Mouse (Mus musculus): ENCODE measurements around the gene Cyp2w1. TPM values are rescaled to one million over a fixed set of nuclear protein-coding genes. Genes with fewer than 3 reads are reported as not detected.
A peak's percentile ranks its signal among the peaks of the same experiment; 100 is the strongest.

Cyp2w1 gene
- polyA plus RNA-seq, 1 experiment from 2014 or later: not detected

GRCm38 (mm10) chr5:139381586-139382513 lies 29.4 kb downstream of the Cyp2w1 start:
- H3K4me3 ChIP-seq (ENCODE audit: low read depth, low read length): peak overlapping the region; percentile 75
- peak; percentile 53 for DNase-seq (ENCODE audit: low spot score)
- H3K9me3 ChIP-seq (ENCODE audit: control insufficient read depth, low read length): no peaks in the 10 kb centered on the region
- H3K9ac ChIP-seq (ENCODE audit: low read depth, low read length): peak overlapping the region; percentile 80
- H3K4me1 ChIP-seq (replicated peaks; ENCODE audit: control insufficient read depth, insufficient read depth, low read length): peaks cover 86% of the 10 kb centered on the region
- H3K27me3 ChIP-seq (replicated peaks; ENCODE audit: control insufficient read depth, insufficient read depth, low read length): no peaks in the 10 kb centered on the region
- peak overlapping the region; percentile 76 for H3K4me2 ChIP-seq
- peak overlapping the region; percentile 99 for H3K27ac ChIP-seq (ENCODE audit: low read depth, low read length)
- peak; percentile 60 for ATAC-seq (replicated peaks; ENCODE audit: low FRiP score)
- 35% methylated on average over 18 of the region's 18 CpGs for WGBS
- no peaks in the 10 kb centered on the region; the same call in 1 of the 2 replicates for H3K36me3 ChIP-seq (ENCODE audit: control insufficient read depth, insufficient read depth, low read length)

DNA sequence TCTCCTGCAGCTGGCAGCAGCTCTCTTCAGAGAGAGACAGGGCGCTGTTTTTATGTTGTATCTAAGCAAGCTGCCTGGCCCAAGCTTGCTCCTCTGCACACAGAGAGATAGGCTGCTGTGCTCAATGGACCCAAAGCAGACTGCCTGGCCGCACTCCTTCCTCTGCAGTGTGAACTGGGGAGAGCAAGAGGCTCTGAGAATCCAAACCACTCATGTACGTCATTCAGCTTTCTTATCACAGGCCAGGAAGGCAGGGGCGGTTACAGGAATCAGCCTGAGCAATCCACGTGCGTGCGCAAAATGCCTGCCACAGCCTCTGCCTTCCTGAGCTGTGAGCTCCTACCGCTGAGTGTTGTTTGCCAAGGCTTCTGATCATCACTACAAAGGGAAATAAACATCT lies 30.3 kb downstream of the Cyp2w1 start:
- no peaks in the 10 kb centered on the region for H3K9me3 ChIP-seq (ENCODE audit: control insufficient read depth, low read length)
- peak; percentile 75 for ATAC-seq (replicated peaks; ENCODE audit: low FRiP score)
- DNase-seq (ENCODE audit: low spot score): peak; percentile 70
- H3K36me3 ChIP-seq (ENCODE audit: control insufficient read depth, insufficient read depth, low read length): no peaks in the 10 kb centered on the region; the same call in 1 of the 2 replicates
- peak overlapping the region; percentile 76 for H3K4me2 ChIP-seq
- H3K27ac ChIP-seq (ENCODE audit: low read depth, low read length): peak overlapping the region; percentile 99
- peak overlapping the region; percentile 68 for H3K9ac ChIP-seq (ENCODE audit: low read depth, low read length)
- peaks cover 86% of the 10 kb centered on the region for H3K4me1 ChIP-seq (replicated peaks; ENCODE audit: control insufficient read depth, insufficient read depth, low read length)
- 10% methylated on average over 8 of the region's 8 CpGs for WGBS
- no peaks in the 10 kb centered on the region for H3K27me3 ChIP-seq (replicated peaks; ENCODE audit: control insufficient read depth, insufficient read depth, low read length)
- H3K4me3 ChIP-seq (ENCODE audit: low read depth, low read length): peak overlapping the region; percentile 75

GRCm38 (mm10) chr5:139383234-139383633 lies 30.8 kb downstream of the Cyp2w1 start:
- H3K4me2 ChIP-seq: peak overlapping the region; percentile 76
- H3K4me3 ChIP-seq (ENCODE audit: low read depth, low read length): peak overlapping the region; percentile 75
- ATAC-seq (replicated peaks; ENCODE audit: low FRiP score): no peak
- H3K4me1 ChIP-seq (replicated peaks; ENCODE audit: control insufficient read depth, insufficient read depth, low read length): peaks cover 86% of the 10 kb centered on the region
- H3K36me3 ChIP-seq (ENCODE audit: control insufficient read depth, insufficient read depth, low read length): peaks cover under 1% of the 10 kb centered on the region; the same call in 1 of the 2 replicates
- WGBS: 59% methylated on average over 9 of the region's 9 CpGs
- H3K27ac ChIP-seq (ENCODE audit: low read depth, low read length): peak overlapping the region; percentile 99
- H3K27me3 ChIP-seq (replicated peaks; ENCODE audit: control insufficient read depth, insufficient read depth, low read length): no peaks in the 10 kb centered on the region
- H3K9me3 ChIP-seq (ENCODE audit: control insufficient read depth, low read length): no peaks in the 10 kb centered on the region
- H3K9ac ChIP-seq (ENCODE audit: low read depth, low read length): peak overlapping the region; percentile 68
- DNase-seq (ENCODE audit: low spot score): no peak

DNA sequence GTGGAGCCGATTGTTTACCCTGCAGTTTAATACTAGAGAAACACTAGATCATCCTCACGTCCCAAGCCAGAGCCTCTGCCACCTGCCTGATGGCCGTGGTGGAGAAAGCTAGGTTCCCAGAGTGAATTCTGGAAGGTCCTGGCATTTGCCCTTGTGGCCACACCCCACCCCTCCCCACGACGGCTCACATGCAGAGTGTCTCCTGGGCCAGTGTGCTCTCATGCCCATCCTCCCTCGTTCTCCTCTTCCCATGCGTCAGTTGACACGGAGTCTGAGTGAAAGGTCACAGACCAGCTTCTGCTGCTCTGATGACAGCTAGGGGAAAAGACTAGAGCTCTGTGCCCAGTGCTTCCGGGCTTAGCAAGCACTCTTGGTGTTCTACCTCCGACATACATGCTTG lies 32.1 kb downstream of the Cyp2w1 start:
- Histone ChIP-seq H3K4me3 (ENCODE audit: low read depth, low read length) (no peak overlapping the region), H3K4me2 (peak overlapping the region; percentile 76), H3K36me3 (ENCODE audit: control insufficient read depth, insufficient read depth, low read length) (peaks cover 2% of the 10 kb centered on the region; the same call in 1 of the 2 replicates), H3K4me1 (replicated peaks; ENCODE audit: control insufficient read depth, insufficient read depth, low read length) (peaks cover 86% of the 10 kb centered on the region), H3K27me3 (replicated peaks; ENCODE audit: control insufficient read depth, insufficient read depth, low read length) (no peaks in the 10 kb centered on the region), H3K27ac (ENCODE audit: low read depth, low read length) (peak overlapping the region; percentile 64), H3K9me3 (ENCODE audit: control insufficient read depth, low read length) (no peaks in the 10 kb centered on the region), H3K9ac (ENCODE audit: low read depth, low read length) (peak overlapping the region; percentile 43)
- ATAC-seq (replicated peaks; ENCODE audit: low FRiP score) (no peak), DNase-seq (ENCODE audit: low spot score) (no peak)
- 54% methylated on average over 10 of the region's 10 CpGs for WGBS

- Histone ChIP-seq H3K9me3 (ENCODE audit: control insufficient read depth, low read length) (no peaks in the 10 kb centered on the region), H3K4me1 (replicated peaks; ENCODE audit: control insufficient read depth, insufficient read depth, low read length) (peaks cover 92% of the 10 kb centered on the region), H3K27ac (ENCODE audit: low read depth, low read length) (peak overlapping the region; percentile 100; the same call in 1 of the 2 replicates), H3K36me3 (ENCODE audit: control insufficient read depth, insufficient read depth, low read length) (peaks cover 2% of the 10 kb centered on the region; the same call in 1 of the 2 replicates), H3K4me3 (ENCODE audit: low read depth, low read length) (no peak overlapping the region), H3K4me2 (no peak overlapping the region), H3K9ac (ENCODE audit: low read depth, low read length) (peak overlapping the region; percentile 26), H3K27me3 (replicated peaks; ENCODE audit: control insufficient read depth, insufficient read depth, low read length) (no peaks in the 10 kb centered on the region)
- ATAC-seq (replicated peaks; ENCODE audit: low FRiP score) (no peak), DNase-seq (ENCODE audit: low spot score) (no peak)
- 92% methylated on average over 5 of the region's 5 CpGs for WGBS
Observed at GRCm38 (mm10) chr5:139386047-139386446, 33.6 kb downstream of the Cyp2w1 start.

GRCm38 (mm10) chr5:139387329-139388194 lies 35.1 kb downstream of the Cyp2w1 start:
- Histone ChIP-seq H3K27ac (ENCODE audit: low read depth, low read length) (peak overlapping the region; percentile 100), H3K9me3 (ENCODE audit: control insufficient read depth, low read length) (no peaks in the 10 kb centered on the region), H3K36me3 (ENCODE audit: control insufficient read depth, insufficient read depth, low read length) (peaks cover 8% of the 10 kb centered on the region), H3K27me3 (replicated peaks; ENCODE audit: control insufficient read depth, insufficient read depth, low read length) (no peaks in the 10 kb centered on the region), H3K4me1 (replicated peaks; ENCODE audit: control insufficient read depth, insufficient read depth, low read length) (peaks cover 88% of the 10 kb centered on the region), H3K4me2 (peak overlapping the region; percentile 67), H3K4me3 (ENCODE audit: low read depth, low read length) (peak overlapping the region; percentile 20; the same call in 1 of the 2 replicates), H3K9ac (ENCODE audit: low read depth, low read length) (peak overlapping the region; percentile 73)
- ATAC-seq (replicated peaks; ENCODE audit: low FRiP score): no peak
- DNase-seq (ENCODE audit: low spot score): no peak
- WGBS: 80% methylated on average over 10 of the region's 10 CpGs

DNA sequence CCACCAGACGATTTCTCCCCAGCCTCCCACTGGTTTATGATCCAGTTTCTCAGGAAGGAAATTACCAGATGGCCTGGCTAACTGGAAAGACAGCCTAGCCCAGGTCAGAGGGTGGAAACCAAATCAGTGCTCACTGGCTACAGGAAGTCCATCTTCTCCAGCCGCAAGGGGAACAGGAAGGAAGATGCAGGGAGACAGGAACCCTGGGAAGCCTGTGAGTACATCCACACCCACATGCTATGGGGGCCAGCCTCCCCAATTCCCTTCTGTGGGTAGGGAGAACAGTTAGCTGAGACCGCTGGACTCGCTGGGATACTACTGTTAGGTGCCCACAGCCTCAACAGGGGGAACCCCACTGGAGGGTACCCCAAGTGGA lies 35.8 kb downstream of the Cyp2w1 start:
- peak overlapping the region; percentile 67 for H3K4me2 ChIP-seq

More for the DNA sequence above, 35.8 kb downstream of the Cyp2w1 start:
- WGBS: 52% methylated on average over 4 of the region's 4 CpGs
- H3K9me3 ChIP-seq (ENCODE audit: control insufficient read depth, low read length): no peaks in the 10 kb centered on the region
- peaks cover 14% of the 10 kb centered on the region for H3K36me3 ChIP-seq (ENCODE audit: control insufficient read depth, insufficient read depth, low read length)
- H3K27ac ChIP-seq (ENCODE audit: low read depth, low read length): peak overlapping the region; percentile 100
- H3K4me3 ChIP-seq (ENCODE audit: low read depth, low read length): peak overlapping the region; percentile 20; the same call in 1 of the 2 replicates
- DNase-seq (ENCODE audit: low spot score): no peak
- H3K4me1 ChIP-seq (replicated peaks; ENCODE audit: control insufficient read depth, insufficient read depth, low read length): peaks cover 82% of the 10 kb centered on the region
- H3K27me3 ChIP-seq (replicated peaks; ENCODE audit: control insufficient read depth, insufficient read depth, low read length): no peaks in the 10 kb centered on the region
- no peak for ATAC-seq (replicated peaks; ENCODE audit: low FRiP score)
- H3K9ac ChIP-seq (ENCODE audit: low read depth, low read length): peak overlapping the region; percentile 73
